Mouse (Mus musculus) retina, embryonic 14.5 days (tissue): ENCODE measurements at regions not wholly inside any gene's neighbourhood (a gene's known extent, or its start where the extent isn't known, plus 50 kb on each side); places are given as distances from the start of the nearest gene placed in this dataset.

Source experiments
- DNase-seq: peaks from one replicate; pipeline ENCODE4 v3.0.0-alpha.2; 2015; ENCODE audit warnings: low spot score

DNA sequence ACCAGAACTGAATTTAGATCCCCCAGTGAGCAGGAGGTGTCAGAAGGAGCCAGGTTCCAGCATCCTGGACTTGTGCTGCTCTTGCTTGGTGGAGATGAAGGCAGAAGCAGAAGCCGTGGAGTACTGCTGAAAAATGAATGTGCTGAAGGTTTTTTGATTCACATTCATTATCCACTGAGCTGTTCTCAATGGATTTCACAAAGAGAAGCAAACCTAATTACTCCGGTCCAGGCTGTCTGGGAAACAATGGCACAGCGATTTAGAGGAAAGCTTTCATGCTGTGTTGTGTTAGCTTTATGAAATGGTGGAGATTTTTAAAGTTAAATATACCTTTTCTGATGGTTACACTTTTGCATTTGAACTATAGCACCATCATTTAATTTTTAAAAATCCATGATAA, 535.3 kb upstream of the Adgrl3 start:
- peak; percentile 51 for DNase-seq

DNA sequence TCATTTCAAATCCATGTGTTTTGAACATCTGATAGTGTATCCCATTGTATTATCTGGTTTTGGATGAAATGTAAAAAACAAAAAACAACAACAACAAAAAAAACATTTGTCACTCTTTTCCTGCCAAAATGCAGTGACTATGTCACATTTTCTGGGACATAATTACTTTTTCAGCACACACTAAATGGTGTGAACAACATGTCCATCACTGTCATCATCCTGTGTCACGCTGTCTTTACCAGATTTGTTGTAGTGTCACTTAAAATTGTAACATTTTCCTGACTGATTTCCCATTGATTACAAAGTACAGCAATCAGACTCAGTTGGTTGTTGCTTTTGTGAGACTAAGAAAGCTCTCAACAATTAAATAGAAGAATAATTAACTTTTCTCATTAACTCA, 531.6 kb upstream of the Adgrl3 start:
- DNase-seq = no peak

DNA sequence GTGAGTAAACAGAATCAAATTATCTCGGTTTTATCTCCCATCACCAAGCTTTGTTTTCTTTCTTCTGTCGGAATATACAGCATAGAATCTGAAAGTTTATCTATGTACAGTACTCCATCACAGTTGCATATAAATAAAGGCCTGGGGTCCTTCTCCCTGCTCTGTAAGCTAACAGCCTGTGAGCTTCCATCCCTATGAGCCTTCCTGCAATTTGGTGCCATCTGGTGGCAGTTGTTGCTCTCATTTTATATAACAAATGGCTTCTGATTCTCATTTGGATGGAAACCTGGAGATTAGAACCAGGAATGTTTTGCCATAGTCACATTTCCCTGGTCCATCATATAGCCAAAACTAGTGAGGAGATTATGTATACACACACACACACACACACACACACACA, 511.3 kb upstream of the Adgrl3 start:
- DNase-seq = peak; percentile 79

DNA sequence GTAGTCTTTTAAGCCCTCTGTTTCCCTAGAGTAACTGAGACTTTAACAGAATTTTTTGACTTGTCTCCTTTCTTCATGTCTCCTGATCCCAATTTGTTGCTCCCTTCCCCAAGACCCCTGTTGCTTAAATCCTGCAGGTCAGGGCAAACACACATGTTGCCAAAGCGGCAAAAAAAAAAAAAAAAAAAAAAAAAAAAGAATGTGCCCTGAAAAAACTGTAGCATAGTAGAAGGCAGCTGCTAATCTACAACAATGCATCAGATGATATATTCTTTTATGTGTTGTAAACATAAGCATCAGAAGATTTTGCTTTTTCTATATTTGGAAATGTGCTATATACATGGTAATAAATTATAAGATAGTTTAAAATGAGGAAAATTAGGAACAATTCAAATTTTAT, 479.9 kb upstream of the Adgrl3 start:
- no peak for DNase-seq

DNA sequence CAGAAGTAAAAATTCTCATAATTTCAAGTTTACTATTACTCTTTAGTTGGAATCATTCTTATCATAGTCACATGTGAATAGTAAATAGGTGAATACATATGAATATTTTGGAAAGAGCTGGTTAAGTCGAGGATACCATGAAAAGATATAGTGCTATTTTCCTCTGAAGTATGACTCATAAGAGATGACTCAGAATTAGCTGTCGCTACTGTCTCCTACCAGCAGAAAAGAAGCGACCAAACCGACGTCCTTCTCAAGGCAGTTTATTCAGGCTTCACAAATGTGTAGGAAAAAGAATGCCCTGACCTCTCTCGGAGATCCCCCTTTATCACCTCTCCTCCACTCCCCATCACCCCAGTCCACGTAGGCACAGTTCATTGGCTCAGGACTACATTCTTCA, 468.3 kb upstream of the Adgrl3 start:
- no peak for DNase-seq

DNA sequence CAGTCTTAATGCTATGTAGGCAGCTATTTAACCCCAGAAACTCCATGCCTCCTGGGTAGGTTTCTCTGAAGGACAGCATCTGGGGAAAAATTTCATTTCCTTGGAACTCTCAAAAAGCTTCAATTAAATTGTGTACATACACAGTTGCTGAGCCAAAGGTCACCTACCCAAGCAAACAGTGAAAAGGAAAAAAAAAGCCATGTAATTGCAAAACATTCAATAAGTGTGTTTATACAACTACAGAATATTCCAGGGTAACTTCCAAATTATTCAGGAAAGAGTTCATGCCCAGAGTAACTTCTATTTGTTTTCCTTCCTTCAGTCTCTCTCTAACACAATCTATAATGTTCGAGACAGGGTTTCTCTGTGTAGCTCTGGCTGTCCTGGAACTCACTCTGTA, 441.2 kb upstream of the Adgrl3 start:
- DNase-seq = no peak

DNA sequence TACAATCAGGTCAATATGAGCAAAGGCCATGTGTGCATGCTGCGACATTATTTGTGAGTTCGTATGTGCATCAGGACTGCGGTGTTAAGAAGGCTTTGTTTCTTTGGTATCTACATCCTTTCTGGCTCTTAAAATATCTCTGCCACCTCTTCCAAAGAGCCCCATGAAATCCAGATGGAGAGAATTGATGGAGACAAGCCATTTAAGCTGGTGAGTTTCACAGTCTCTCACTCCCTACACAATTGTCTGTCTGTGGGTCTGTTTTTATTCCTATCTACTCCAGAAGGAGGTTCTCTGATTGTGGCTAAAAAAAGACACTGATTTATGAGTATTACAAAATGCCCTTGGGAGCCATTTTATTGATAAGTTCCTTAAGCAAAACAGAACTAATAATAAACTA, 408.4 kb upstream of the Adgrl3 start:
- no peak for DNase-seq

DNA sequence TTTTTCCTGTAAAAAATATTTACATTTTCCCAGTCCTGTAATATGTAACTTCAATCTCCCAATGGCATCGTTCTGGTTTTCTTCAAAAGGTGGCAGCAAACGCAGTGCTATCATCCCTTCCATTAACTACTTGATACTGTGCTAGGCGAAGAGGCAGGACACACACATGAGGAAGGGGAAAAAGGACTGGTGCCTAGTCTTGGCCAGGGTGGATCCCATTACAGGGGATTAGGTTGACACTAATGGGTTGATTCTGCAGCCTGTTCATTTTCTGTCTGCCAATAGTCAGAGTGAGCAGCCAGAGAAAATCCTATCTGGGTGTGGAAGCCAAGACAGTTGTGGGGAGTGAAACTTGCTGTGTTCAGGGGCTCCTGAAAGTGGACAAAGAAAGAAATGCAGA, 392.7 kb upstream of the Adgrl3 start:
- DNase-seq = no peak

DNA sequence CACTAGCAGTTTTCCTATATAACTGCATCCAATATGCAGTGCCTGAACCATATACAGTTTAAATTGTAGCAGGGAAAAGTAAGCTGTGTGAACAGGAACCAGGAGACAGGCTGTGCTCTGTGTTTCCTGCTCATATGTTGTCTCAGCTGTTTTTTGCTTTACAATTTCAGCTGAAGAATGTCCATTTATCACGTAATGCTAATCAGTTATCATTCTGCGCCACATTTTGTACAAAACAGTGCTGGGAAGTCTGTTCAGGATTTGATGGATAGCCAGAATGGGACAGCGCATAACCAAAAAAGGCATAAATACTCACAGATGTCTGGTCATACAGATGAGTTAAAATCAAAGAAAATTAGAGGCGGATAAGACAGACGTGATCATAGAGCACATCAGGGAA, 360.9 kb upstream of the Adgrl3 start:
- DNase-seq = no peak

DNA sequence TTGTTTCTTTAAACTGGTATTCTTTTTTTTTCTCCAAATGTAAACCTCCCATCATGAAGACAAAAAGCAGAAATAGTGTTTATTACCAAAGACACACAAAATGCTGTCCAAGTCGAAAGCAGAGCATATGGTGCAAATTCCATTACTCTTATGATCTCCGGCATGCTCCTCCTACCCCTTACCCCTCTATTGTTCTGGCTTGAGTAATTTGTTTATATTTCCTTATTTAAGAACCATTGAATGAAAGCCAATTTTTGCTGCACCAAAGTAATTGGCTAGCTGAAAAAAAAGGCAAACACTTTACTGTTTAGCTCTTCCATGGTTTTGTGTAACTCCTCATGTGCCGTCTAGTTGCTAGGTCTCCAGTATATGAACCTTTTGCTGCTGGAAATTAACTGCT, 360.4 kb upstream of the Adgrl3 start:
- no peak for DNase-seq

DNA sequence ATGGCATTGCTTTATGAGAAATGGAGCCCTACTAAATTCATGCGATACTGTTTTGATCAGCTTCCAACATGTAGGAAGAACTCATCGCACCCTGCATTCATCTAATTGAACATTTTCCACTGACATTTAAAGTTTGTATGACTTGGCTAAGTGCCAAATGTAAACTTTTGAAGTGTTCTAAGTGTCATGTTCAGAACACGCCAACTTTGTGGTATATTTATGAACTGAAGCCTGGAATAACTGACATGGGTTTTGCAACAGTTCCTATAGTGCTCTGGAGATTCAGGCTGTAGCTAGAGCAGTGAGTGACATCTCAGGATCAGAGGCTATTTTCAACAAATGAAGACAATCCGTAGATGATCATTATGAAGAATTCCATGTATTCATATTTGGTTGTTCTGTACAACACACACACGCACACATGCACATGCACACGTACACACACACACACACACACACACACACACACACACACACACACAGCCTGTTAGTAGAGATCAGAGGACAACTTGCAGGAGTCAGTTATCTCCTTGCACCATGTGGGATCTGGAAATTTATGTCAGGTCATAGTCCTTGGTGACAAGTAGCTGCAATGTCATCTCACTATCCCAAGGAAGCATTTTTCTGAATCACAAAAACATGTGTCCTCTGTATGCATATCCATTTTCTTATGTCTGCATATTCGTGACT, 349.5 kb upstream of the Adgrl3 start:
- no peak for DNase-seq

DNA sequence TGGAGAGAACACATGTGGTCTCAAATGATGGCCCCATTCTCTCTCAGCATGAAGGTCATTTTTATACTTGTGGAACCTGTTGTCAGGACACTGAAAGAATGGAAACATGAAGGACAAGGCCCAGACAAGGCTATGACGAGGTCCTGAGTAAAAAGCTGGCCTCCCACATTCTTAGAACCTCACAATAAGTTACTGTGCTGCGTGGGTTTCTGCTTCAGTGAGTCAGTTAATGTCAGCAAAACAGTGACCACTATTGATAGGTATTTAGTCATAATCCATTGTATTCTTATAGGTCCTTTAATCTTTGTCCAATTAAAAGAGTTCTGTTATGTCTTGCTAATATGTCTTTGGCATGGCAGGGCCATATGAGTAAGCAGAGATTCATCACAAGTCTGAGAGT, 336.5 kb upstream of the Adgrl3 start:
- DNase-seq = peak; percentile 19

DNA sequence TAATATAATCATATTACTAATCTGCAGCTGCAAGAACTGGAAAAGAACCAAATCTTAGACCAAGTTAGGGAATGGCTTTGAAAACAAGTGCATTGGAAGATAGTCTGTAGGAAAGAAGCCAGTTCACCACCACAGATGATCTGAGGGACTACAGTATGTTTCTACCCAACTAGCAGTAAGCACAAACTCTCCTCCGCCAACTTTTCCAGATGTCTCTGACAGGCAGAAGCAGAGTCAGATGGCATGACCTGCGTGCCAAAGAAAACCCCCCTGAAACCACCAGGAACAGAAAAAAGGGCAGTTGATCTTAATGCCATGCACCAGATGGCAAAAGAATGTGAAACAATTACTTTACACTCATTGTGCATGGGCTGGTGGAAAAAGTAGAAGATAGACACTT, 319.1 kb upstream of the Adgrl3 start:
- DNase-seq = no peak

DNA sequence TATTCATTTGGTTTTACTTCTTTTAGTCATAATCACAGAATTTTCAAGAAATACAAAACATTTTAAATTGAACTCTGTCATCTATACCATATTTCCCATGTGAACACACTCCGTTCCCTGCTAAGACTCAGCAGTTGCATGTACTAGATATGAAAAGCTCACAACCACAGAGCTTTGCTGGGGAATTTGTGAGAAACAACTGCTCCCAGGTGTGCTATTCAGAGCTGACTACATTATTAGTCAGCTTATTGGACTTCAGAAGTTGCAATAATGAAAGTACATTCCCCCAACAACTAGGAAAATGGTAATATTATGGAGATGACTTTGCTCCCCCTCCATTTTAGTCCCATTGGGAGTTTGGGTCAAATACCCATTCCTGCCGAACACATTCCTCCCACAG, 315.2 kb upstream of the Adgrl3 start:
- no peak for DNase-seq

DNA sequence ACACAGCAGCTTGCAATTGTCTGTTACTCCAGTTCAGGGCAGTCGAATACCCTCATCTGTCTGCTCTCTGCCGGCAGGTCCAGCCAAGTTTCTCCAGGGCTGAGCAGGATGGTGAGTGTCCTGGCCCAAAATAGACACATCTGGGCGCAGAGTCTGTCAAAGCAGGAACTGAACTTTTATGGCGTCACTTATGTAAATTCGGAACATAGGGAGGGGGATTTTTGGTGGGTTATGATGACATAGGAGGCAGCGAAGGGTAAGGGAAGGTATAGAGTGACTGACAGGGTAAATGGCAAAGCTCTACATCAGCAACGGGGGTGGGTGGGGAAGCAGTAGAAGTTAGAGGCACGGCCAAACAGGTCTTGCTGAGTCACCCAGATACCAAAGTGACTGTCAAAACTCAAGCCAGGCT, 313.3 kb upstream of the Adgrl3 start:
- DNase-seq = no peak
